Mouse (Mus musculus): ENCODE measurements around the gene Nr5a2.

GRCm38 (mm10) chr1:136959491-136959890, 757 bp downstream of the Nr5a2 start:
- TF ChIP-seq EP300 (IDR thresholded peaks at IDR 0.05; ENCODE audit: insufficient read depth, low read depth, low read length) (no peak), CTCF (IDR thresholded peaks at IDR 0.05; ENCODE audit: low read depth, low read length) (no peak)
